Mouse (Mus musculus): Measurements from ENCODE around the gene Ufc1.
A peak's percentile ranks its signal among the peaks of the same experiment; 100 is the strongest.

The Ufc1 gene

DNA sequence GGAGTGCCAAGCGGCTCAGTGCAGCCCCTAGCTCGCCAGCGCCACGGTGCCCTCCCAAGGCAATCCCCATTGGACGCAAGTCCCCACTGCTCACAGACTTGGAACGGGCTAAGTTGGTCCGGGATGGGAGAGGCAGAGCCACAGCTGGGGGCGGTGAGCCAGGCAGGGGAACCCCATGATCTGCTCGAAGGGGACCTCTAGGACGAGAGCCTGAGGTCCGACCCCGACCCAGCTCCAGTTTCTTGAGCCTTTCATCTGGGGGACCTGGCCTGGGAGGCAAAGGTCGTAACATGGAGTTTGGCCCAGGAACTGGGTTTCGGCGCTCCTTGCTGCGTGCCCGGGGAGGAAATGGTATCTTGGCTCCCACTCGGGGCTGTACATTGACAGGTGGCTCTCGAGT is 8.3 kb downstream of the Ufc1 start:
- DNase-seq: no peak

- no peak for DNase-seq
Observed at GRCm38 (mm10) chr1:171285096-171285892, 9.5 kb downstream of the Ufc1 start.

DNA sequence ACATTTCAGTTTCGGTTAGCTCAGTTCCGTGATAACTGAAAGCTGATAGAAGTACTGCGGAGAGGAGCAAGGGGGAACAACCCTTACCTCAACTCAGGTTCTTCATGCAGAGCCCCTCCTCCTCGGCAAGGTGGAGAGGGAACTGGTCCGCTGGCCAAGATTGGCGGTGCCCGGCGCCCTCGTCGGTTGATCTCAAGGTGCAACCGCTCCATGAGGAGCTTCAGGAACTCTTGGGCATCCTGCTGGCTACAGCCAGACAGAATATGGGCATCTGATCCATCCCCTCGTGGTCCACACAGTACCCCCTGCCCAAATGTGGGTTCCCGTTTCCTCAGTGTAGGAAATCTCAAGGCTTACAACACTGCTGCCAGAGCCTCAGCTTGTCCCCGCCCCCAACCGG is 10.3 kb downstream of the Ufc1 start:
- DNase-seq: no peak

GRCm38 (mm10) chr1:171283188-171284160 is 11.3 kb downstream of the Ufc1 start:
- no peak for DNase-seq

GRCm38 (mm10) chr1:171282086-171282805 is 12.6 kb downstream of the Ufc1 start:
- no peak for DNase-seq

- DNase-seq: peak; percentile 85
Observed at GRCm38 (mm10) chr1:171281528-171281923, 13.3 kb downstream of the Ufc1 start.

- DNase-seq: peak; percentile 99
Observed at GRCm38 (mm10) chr1:171280916-171281527, 13.8 kb downstream of the Ufc1 start, which contains the start of gene Ppox. Ppox (minus strand) TSS chr1:171281186.

DNA sequence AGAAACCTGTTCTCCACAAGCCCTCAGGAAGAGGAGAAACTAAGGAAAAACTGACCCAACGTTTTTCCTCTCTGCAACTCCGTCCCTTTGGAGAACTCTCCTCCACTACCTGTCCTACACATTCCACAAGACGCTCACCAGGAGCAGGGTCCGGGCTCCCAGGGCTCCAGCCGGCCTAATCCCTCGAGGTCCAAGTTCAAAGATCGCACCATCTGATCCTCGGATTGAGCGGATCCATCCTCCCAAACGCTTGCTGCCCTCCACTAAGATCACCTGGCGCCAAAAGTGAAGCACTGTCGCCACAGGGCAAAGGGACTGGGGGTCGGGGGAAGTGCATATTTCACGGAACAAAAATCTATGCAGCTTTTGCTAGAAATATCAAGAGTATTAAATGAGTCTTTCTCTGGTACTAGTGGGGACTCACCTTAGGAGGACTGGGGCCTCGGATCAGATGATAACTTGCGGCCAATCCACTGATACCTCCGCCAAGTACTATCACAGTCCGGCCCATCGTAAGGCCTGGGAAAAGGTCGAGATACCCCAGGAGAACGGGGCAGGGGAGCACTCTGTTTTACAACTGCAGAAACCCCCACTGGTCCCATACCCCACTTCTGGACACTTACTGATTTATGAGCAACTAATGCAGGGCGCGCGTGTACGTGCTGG is 14.4 kb downstream of the Ufc1 start:
- DNase-seq: no peak

GRCm38 (mm10) chr1:171279721-171280120 is 15.1 kb downstream of the Ufc1 start:
- no peak for DNase-seq

DNA sequence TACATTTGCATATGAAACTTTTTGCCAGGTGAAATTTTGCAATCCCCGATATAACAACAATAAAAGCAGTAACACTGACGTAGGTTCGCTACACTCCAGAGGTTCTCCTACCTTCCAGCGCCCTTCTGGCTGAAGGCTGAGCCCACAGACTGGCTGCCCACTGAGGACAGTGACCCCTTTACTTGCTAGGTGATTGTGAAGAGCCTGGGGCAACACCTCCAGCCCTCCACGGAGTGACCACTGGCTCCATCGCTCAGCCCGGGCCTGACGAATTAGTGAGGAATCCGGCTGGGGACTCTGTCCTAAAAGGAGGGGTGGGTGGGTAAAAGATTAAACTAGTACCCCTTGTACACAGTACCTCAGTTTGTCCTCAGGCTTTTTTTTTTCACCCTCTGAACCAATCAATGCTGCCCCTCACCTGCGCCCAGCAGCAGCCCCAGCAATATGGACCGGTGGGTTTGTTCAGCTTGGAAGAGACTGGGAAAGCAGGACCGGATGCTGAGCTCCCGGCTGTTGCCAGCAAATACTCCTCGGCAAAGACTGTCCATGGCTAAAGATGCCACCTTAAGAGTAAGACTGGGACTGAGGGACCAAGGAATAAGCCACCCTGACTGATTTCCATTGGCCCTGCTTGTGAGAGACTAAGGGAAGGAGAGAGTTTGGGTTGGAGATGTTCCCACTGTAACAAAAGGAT is 15.7 kb downstream of the Ufc1 start:
- DNase-seq: no peak

DNA sequence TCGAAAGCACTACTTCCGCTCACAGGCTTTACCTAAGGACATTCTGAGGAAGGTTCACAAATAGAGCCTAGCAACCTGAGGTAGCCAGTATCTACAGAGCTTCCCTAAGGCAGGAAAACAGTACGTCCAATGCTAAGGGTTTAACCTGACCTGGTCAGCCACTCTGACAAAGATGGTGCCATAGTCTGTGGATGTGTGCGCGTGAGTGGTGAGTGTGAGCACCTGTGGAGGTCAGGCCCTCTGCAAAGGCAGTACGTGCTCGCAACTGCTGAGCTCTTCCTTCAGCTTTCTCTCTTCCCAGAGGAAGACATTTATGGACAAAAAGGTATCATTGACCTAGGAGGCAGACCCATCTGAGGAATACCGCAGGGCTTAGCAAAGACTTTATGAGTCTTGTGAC is 16.4 kb downstream of the Ufc1 start:
- DNase-seq: no peak

- no peak for DNase-seq
Observed at GRCm38 (mm10) chr1:171277736-171278135, 17.1 kb downstream of the Ufc1 start.

- DNase-seq: no peak
Observed at GRCm38 (mm10) chr1:171276110-171276748, 18.6 kb downstream of the Ufc1 start.

DNA sequence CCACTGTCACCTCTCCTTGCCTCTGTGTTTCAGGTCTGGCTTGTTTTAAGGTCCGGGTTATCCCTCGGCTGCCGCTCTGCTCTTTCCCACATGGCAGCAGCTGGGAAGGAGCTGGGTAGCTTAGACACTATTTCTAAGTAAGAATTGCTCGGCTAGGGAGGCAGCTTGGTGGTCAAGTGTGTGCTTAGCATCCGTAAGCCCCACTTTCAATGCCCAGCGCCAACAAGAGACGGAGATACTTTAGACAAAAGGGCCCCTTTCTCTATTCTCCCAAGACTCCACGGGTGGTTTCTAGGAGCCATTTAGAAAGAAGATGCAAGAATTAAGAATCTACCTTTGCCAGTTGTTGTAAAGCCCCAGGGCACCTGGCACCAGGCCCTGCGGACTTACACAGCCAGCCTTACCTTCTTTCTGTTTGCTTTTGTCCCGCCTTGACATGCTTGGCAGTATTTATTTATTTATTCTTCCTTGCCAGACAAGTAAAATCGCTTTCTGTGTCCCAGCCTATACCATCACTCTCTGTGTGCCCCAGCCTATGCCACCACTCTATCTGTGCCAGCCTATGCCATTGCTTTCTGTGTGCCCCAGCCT is 19.6 kb downstream of the Ufc1 start:
- no peak for DNase-seq

- DNase-seq: no peak
Observed at GRCm38 (mm10) chr1:171274171-171274570, 20.7 kb downstream of the Ufc1 start.

- DNase-seq: no peak
Observed at GRCm38 (mm10) chr1:171272086-171272485, 22.7 kb downstream of the Ufc1 start.

GRCm38 (mm10) chr1:171271622-171272021 is 23.2 kb downstream of the Ufc1 start:
- no peak for DNase-seq

GRCm38 (mm10) chr1:171271196-171271595 is 23.6 kb downstream of the Ufc1 start:
- no peak for DNase-seq

DNA sequence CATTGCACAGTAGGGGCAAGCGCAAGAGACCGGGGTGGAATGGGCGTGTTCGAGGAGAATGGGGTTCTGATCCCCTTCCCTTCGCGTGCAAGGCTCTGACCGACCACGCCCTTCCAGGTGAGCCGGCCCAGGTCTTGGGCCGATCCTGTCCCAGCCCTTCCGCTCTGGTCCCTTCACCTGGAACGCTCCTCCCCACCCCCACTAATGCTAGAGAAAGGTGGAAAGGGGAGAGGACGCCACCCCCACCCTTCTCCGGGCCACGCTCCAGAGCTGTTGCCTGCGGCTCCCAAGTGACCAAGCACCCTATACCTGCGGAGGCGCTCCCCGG is 24.3 kb downstream of the Ufc1 start:
- DNase-seq: no peak

DNA sequence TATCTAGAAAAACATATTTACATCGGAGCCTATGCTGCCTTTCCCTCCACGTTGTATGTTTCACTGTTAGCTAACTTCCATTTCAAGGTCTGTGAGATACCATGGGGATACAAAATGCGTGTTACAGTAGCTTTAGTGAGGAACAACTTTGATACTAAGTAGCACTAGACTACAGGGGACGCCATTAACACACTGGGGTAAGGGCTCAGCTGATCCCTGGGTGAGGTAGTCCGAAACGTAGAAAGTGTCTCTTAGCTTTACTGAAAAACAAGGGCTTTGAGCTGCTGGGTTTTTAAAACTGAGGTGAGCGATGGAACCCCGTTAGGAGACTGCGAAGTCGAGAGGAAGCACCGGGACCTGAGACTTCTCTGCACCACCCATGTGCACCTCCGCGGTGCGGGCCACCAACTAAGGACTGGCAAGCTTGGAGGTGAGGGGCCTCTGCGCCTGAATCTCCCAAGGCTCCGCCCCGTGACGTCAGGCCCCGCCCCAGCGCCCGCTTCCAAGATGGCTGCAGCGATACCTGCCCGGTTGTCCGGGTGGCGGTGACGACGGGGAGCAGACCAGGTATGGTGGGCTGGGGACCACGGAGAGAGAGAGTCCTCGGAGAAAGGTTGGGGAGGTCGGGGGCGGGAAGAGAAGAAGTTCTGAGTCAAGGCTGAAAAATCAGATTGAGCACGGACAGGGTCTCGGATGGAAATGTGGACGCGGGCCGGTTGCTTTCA is 24.8 kb downstream of the Ufc1 start, which contains the start of gene B4galt3:
B4galt3 (plus strand) TSS at position 481 of the 725 bp plus-strand sequence.
- DNase-seq: peak; percentile 94

All from retina, postnatal 1 day (tissue).